Mouse (Mus musculus) layer of hippocampus, postnatal 36 days (tissue): Measurements from ENCODE around the gene Nkx1-2. TPM values are rescaled to one million over a fixed set of nuclear protein-coding genes. Genes with fewer than 3 reads are reported as not detected.

Experiments
- DNase-seq, 2 experiments: peaks; one replicate each; pipeline ENCODE4 v3.0.0; 2022
- total RNA-seq, 2 experiments: library from RNA; stranded (reverse); gene quantifications; 2 replicates each; pipeline ENCODE4 v1.2.3; 2021

Nkx1-2 gene
- total RNA-seq, 2 experiments from 2014 or later, result not detected

GRCm38 (mm10) chr7:132604720-132605119 lies 5.3 kb upstream of the Nkx1-2 start:
- DNase-seq, result no peak

GRCm38 (mm10) chr7:132600926-132601325 lies 1.5 kb upstream of the Nkx1-2 start:
- DNase-seq, result no peak

- no peak for DNase-seq
Observed at GRCm38 (mm10) chr7:132600026-132600425, 589 bp upstream of the Nkx1-2 start.

- DNase-seq, result no peak
Observed at GRCm38 (mm10) chr7:132597251-132598041, 2.0 kb downstream of the Nkx1-2 start.

- DNase-seq, result no peak
Observed at GRCm38 (mm10) chr7:132596557-132597250, 2.7 kb downstream of the Nkx1-2 start.

GRCm38 (mm10) chr7:132595787-132596186 lies 3.6 kb downstream of the Nkx1-2 start:
- no peak for DNase-seq

GRCm38 (mm10) chr7:132594325-132594724 lies 5.1 kb downstream of the Nkx1-2 start:
- DNase-seq, result no peak

GRCm38 (mm10) chr7:132593762-132594161 lies 5.7 kb downstream of the Nkx1-2 start:
- DNase-seq, result no peak

GRCm38 (mm10) chr7:132589610-132590009 lies 9.8 kb downstream of the Nkx1-2 start:
- DNase-seq, result no peak

GRCm38 (mm10) chr7:132587167-132587566 lies 12.3 kb downstream of the Nkx1-2 start:
- no peak for DNase-seq

GRCm38 (mm10) chr7:132585695-132586491 lies 13.5 kb downstream of the Nkx1-2 start:
- no peak for DNase-seq

GRCm38 (mm10) chr7:132581441-132581840 lies 18.0 kb downstream of the Nkx1-2 start:
- DNase-seq, result no peak

GRCm38 (mm10) chr7:132580511-132580910 lies 18.9 kb downstream of the Nkx1-2 start:
- DNase-seq, result no peak

GRCm38 (mm10) chr7:132576891-132577290 lies 22.5 kb downstream of the Nkx1-2 start:
- no peak for DNase-seq

- DNase-seq, result peak; percentile 91 to 92
Observed at GRCm38 (mm10) chr7:132576116-132576650, 23.3 kb downstream of the Nkx1-2 start, which contains the start of gene Oat. Gene Oat (minus strand): TSS chr7:132576398.

- DNase-seq, result peak; percentile 80 to 83
Observed at GRCm38 (mm10) chr7:132575623-132576022, 23.8 kb downstream of the Nkx1-2 start.

- no peak for DNase-seq
Observed at GRCm38 (mm10) chr7:132574646-132575045, 24.8 kb downstream of the Nkx1-2 start.

- DNase-seq, result no peak
Observed at GRCm38 (mm10) chr7:132573205-132573604, 26.2 kb downstream of the Nkx1-2 start.

GRCm38 (mm10) chr7:132572738-132573137 lies 26.7 kb downstream of the Nkx1-2 start:
- no peak for DNase-seq

GRCm38 (mm10) chr7:132571481-132571880 lies 28.0 kb downstream of the Nkx1-2 start:
- DNase-seq, result no peak

GRCm38 (mm10) chr7:132570071-132570470 lies 29.4 kb downstream of the Nkx1-2 start:
- DNase-seq, result peak in 1 of 2 experiments; percentile 12

- DNase-seq, result no peak
Observed at GRCm38 (mm10) chr7:132568817-132569216, 30.6 kb downstream of the Nkx1-2 start.

- no peak for DNase-seq
Observed at GRCm38 (mm10) chr7:132565831-132566230, 33.6 kb downstream of the Nkx1-2 start.
